8 mouse cellular contexts compared by ENCODE assay signal in genomic region chr2:27289019-27289418, GRCm38 (mm10). TPM values are rescaled to one million over a fixed set of nuclear protein-coding genes. Genes with fewer than 3 reads are reported as not detected.
DNase-seq lines count a peak whose midpoint lies in the region; ATAC-seq lines count a peak whose summit lies in the region.

No protein-coding gene starts in this region.

- H3K9me3 ChIP-seq in limb, embryonic 13.5 days, result no peaks in the 10 kb centered on the region

- peaks cover 57% of the 10 kb centered on the region for H3K36me3 ChIP-seq in limb, embryonic 13.5 days

- no peak overlapping the region for H3K4me2 ChIP-seq in limb, embryonic 13.5 days (replicated peaks)

- H3K9ac ChIP-seq in limb, embryonic 13.5 days, result peak overlapping the region; percentile 19; the same call in 1 of the 2 replicates

- H3K4me1 ChIP-seq in limb, embryonic 13.5 days, result peaks cover 7% of the 10 kb centered on the region

- DNase-seq in 3T3-L1 (ENCODE audit: low read depth, low spot score), result peak; percentile 93
- DNase-seq in adrenal gland, adult 2 months, result peak; percentile 83
- DNase-seq in embryo, embryonic 9.5 days (ENCODE audit: extremely low spot score), result peak; percentile 83
- DNase-seq in heart, adult 8-10 months (ENCODE audit: low spot score), result peak; percentile 87
- DNase-seq in kidney, adult 9 months, result peak; percentile 87
- peak; percentile 64 to 76 for DNase-seq in spleen, postnatal 36 days (ENCODE audit: low spot score in 2 of 2)

- H3K27me3 ChIP-seq in limb, embryonic 13.5 days, result no peaks in the 10 kb centered on the region

- no peak overlapping the region for H3K4me3 ChIP-seq in limb, embryonic 13.5 days

- ATAC-seq in limb, embryonic 13.5 days (ENCODE audit: low FRiP score, low read depth), result peak; percentile 68
- ATAC-seq in monocyte, adult 5-6 weeks (replicated peaks; ENCODE audit: insufficient number of reproducible peaks, low FRiP score, low TSS enrichment, poor library complexity, severe bottlenecking), result peak; percentile 45

- WGBS in limb, embryonic 13.5 days, result 16% methylated on average over 3 of the region's 3 CpGs

- peak overlapping the region; percentile 3; the same call in 1 of the 2 replicates for H3K27ac ChIP-seq in limb, embryonic 13.5 days

RNA-seq across cellular contexts. Expression of gene Sardh, which starts 40.9 kb away (rescaled TPM):
- 1 to 10 TPM; 8.3 to 9.9 TPM for total RNA-seq in adrenal gland, adult 2 months (2021)
- polyA plus RNA-seq in adrenal gland, adult 2 months (2012; rRNA removed), result 16.8 and 21.3 TPM in 2 replicates
- 10 to 100 TPM in 2 of 4 experiments, 1 to 10 TPM in 2; 3.5 to 13.3 (median 7.6) TPM for total RNA-seq in heart, adult 8-10 months (2022)
- 8.6 and 10.2 TPM in 2 replicates for polyA plus RNA-seq in limb, embryonic 13.5 days (2015; fragmentation: Nextera tagmentation; extraction: Ambion mirVana)
- total RNA-seq in monocyte, adult 5-6 weeks (2017), result not detected in 3 replicates
